Mouse (Mus musculus) natural killer cell, adult 2 months (primary cell): ENCODE measurements around the gene Siglecg.
"Not testable (repeated sequence)": the region's sequence is repeated elsewhere in the genome, so short reads cannot be mapped to it uniquely, and the experiment has no call there.

Experiments
- DNase-seq, 2 experiments: peaks; one replicate each; pipeline ENCODE4 v3.0.0; 2022; ENCODE audit warnings: low spot score in 2 of 2

Siglecg gene

DNA sequence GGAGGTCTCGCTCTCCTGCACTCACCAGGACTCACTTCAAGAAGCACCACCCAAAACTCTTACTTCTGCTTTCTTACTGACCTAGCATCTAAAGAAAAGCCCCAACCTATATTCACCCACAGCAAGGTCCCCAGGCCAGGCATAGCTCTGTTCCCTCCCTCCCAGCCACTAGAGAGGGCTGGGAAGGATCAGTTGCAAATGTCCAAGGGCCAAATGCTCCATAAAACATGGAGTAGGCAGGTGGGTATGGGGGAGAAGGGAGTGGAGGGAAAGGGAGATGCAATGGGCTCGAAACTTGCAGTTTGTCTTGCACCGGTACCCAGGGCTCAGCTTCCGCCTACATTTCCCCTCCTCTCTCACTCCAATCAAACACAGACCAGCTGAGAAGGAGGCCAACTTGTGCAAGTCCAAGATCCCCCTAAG, at the start of gene Siglecg:
Siglecg (plus strand) TSS at position 74 of the 423 bp plus-strand sequence.
- DNase-seq: peak in 1 of 2 experiments; percentile 39

DNA sequence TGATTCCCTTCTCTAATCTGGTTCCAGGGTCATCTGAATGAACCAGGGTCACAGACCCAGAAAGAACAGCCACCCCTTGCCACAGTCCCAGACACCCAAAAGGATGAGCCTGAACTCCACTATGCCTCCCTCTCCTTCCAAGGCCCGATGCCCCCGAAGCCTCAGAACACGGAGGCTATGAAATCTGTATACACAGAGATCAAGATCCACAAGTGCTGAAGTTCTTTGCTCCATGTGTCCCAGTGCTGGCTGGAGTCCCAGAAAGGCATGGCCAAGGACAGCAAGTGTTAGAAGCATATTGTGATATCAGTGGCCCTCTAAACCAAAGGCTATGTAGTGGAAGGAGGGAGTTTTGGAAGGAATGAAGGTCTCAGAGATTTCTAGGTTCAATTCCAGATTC, 49.4 kb upstream of the Siglecg start:
- DNase-seq: no peak

DNA sequence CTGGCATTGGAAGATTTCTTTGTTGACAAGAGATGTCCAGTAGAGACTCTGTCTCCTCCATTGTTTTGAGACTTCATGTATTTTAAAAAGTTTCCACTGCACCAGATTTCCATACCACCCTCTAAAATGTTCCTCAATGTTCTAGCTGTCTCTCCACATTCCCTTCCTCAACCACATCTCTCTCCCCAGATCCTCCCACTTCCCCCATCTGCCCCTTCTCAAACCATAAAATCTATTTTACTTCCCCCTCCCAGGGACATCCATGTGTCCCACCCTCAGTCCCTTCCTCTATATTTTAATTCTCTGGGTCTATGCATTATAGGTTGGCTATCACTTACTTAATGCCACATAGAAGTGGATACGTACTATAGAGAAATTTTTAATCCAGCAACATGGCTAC, 46.6 kb upstream of the Siglecg start:
- no peak for DNase-seq

DNA sequence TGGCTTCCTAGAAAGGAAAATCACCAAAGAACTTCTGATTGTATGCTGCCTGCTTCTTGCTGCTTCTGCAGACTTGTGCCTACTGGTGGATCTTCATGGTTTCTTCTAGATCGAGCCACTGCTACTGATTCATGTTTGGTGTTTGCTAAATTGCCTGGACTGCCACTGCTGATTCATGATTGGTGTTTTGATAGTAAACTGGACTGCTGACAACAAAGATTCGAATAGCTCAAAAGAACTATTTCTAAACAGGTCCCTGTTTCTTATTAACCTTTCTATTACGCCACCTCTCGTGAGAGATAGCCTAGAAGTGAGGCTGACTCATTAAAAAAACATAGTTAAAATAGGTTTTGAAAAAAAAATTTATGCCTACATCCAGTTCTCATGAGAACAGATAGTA, 46.0 kb upstream of the Siglecg start:
- no peak for DNase-seq

DNA sequence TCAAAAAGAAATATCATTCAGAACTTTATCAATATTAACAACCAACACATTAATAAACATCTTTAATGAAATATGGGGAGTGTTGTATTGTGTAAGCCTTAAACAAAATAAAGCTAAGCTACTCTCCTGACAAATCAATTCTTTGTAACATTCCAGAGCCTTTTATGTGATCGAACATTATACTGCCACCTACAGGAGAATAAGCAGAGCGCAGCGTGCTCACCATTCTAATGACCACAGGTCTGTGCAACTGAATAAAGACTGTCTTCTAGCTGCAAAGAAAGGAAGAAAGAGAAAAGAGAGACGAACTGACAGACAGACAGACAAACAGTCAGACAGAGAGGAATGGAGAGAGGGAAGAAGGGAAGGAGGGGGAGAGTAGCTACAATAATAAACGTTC, 29.8 kb upstream of the Siglecg start:
- DNase-seq: no peak

DNA sequence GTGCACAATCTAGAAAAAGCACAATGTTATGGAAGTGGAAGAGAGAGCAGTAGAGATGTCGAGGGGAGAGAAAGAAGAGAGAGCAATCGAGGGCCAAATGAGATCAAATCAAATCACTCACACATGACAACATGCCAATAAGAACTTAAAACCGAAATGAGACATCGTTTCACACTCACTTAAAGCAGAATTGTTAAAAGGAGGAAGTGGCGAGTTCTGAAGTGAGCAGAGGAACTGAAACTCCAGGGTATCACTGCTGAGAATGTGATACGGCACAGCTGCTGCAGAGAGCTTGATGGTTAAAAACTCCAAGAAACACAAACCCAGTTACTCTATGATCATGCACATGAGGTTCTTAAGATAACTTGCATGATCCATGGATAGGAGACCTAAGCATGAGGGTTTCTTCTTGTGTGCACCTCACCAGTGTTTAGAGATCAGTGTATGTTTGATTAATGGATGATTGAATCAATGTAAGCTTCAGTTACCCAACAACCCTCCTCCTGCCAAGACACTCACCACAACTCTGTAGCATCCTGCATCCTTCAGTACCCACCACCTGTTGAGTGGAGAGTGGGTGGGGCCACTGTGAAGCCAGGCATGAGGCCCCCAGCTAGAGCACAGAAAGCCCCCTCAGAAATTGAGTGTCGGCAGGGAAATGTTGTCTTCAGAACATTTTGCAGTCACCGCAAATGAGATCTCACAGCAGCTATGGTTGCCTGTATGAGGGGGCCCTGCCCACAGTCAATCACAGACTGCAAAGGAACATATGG, 15.5 kb upstream of the Siglecg start:
- peak in 1 of 2 experiments; percentile 55 for DNase-seq

DNA sequence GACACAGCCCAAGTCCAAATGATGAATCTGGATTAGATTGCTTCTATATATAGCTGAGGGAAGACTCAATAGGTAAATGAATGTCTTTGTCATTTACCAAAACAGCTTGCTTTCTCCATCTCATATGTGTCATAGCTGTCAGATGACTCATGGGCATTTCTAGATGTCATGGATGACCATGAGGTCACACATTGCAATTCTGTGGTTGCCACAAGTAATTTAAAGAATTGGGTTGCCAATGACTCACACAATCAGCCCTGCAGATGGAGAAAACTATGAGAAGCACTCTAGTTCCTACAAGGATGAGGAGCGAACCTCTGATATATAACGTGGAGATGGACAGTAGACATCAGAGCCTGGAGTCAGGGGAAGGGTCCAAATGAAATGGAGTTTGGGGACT, 8.5 kb upstream of the Siglecg start:
- peak; percentile 12 to 42 for DNase-seq

DNA sequence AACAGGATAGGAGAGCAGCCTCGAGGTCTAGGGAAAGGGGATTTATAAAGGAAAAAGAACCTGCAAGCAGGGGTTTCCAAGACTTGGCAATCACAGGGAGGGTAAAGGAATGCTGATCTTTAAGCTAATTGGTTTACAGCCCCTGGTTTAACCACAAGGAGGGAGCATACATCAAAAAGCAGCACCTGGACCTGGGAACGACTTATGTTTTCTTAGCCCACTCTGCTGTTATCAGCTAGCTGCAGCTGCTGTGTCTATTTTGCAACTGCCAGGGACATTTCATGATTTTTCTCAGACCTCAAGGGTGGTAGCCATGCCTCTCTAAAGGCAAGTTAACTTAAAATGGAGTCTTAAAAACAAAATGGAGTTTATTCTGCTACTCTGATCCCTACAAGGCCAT, 5.3 kb upstream of the Siglecg start:
- DNase-seq: no peak

DNA sequence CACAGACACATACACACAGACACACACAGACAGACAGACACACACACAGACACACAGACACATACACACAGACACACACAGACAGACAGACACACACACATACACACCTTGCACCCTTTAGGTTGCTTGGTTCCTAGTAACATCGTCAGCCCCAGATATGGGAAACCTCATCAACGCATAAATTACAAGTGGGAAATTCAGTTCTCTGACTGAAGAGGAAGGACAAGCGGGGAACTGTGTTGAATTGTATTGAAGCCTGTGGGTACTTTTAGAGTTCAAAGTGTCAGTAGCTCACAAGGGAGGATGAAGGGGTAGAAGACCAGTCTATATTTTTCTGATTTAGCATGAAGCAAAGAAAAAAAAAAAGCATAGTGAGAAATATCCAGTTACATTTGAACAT, 431 bp upstream of the Siglecg start:
- DNase-seq: no peak

DNA sequence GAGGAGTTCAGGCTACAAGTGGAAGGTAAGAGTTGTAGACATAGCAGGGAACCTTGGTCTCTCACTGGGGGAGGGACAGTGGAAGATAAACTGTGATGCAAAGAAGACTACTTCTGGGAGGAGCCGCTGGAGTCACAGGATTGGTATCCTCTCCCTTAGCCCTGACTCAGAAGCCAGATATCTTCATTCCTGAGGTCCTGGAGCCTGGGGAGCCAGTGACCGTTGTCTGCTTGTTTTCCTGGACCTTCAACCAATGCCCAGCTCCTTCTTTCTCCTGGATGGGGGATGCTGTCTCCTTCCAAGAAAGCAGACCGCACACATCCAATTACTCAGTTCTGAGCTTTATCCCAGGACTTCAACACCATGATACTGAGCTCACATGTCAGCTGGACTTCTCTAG, 1.1 kb downstream of the Siglecg start:
- DNase-seq: no peak

DNA sequence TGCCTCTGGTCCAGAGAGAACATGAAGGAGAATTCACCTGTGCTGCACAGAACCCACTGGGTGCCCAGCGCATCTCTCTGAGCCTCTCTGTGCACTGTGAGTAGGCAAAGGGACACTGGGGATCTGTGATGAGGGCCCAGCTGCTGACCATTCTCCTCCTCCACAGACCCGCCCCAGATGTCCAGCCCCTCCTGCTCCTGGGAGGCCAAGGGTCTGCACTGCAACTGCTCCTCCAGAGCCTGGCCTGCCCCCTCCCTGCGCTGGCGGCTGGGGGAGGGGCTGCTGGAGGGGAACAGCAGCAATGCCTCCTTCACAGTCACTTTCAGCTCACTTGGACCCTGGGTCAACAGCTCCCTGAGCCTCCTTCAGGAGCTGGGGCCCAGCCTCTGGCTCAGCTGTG, 3.7 kb downstream of the Siglecg start:
- DNase-seq: not testable (repeated sequence)

DNA sequence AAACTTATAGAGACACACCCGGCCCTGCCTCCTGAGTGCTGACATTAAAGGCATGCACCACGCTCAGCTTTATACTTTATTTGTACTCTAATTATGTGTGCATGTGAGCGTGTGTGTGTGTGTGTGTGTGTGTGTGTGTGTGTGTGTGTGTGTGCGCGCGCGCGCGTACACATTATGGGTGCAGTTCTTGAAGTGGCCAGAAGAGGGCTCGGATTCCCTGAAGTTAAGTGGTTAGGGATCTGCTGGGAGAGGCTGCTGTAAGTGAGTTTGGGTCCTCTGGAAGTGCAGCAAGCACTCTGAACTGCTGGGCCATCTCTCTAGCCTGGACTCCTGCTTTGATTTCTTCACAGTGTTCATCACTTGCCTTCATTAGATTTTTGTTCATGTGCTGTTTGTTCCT, 9.3 kb downstream of the Siglecg start:
- no peak for DNase-seq

DNA sequence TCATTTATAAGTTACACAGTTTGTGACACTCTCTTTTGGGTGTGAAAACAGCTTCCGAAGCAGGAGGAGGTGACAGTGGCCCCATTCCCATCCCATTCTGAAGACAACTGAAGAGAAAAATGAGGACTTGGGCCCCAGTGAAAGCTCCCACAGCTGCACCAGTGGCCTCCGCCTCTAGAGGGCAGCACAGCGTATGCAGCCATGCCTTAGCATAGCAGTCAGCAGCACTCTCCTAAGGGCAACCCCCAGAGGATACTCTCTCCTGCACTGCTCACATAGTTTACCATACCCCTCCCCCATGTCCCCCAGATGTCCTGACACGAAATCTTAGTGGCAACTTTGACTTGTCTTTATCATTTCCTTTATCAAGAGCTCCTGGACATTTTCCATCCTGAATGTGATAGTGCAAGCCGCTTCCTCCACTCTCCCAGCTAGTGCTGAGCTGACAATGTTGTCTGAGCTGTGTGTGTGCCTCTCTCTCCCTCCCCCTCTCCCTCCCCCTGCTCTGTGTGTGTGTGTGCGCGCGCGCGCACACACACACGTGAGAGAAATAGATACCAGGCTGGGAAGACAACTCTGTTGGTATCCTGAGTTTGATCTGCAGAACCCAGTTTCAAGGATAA, 15.1 kb downstream of the Siglecg start:
- DNase-seq: peak; percentile 76 to 80

DNA sequence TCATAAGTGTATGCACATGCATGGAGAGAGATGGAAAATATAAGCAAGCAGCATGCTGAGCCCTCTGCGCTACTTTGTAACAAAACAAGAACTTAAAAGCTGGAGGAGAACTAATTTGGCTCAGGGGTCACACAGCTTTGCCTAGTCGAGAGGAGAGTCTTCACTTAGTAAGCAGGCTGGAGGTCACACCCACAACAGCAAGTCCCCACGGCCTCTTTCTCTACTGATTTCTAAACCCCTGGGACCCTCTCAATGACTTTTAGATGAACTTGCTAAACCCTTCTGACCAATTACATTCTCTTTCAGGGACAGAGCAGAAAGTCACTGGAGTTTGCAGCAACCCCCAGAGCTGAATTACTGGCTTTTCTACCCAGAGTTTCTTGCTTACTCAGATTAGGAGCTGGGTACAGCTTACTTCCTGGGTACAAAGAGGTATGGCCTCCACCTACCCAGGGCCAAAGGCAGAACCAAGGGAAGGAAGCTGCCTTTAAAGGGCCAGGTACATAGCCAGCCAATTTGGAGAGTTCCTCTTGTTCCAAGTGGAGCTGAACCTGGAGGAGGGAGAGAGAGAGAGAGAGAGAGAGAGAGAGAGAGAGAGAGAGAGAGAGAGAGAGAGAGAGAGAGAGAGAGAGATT, 16.1 kb downstream of the Siglecg start:
- peak in 1 of 2 experiments; percentile 21 for DNase-seq

DNA sequence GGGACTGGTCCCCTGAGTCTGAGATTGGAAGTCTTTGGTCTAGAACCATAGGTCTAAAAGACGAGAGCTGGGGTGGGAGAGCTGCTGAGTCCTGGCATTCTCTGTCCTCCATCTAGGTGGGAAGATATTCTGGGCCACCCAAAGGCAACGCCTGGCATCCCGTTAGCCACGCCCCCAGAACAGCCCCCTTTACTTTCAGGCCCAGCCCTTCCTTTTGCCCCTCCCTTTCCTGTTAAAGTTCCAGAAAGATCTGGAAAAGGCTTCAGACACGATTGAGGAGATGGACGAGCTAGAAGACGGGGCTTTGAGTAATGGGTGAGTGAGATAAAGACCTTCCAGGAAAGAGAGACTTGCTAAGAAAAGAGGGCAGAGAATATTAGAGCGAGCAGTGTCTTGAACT, 19.4 kb downstream of the Siglecg start, which contains the start of gene Lim2:
Lim2 (plus strand) TSS at position 265 of the 400 bp plus-strand sequence.
- no peak for DNase-seq

DNA sequence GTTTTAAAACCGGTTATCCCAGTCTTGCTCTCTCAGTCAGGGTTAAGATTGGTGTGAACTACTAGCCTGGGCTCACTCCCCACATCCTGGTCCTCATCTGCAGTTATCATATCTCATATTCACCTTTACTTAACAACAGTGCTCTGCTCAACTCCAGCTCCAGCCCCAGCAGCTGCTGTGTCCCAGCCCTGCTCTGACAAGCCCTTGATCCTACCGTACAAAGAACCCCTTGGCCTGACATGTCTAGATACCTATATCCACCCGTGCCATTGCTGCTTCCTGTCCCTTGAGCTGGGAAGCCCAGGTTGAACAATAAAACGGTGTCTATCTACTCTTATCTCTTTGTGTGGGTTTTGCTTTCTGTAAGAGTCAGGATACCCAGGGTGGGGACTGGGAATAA, 21.5 kb downstream of the Siglecg start:
- DNase-seq: no peak

DNA sequence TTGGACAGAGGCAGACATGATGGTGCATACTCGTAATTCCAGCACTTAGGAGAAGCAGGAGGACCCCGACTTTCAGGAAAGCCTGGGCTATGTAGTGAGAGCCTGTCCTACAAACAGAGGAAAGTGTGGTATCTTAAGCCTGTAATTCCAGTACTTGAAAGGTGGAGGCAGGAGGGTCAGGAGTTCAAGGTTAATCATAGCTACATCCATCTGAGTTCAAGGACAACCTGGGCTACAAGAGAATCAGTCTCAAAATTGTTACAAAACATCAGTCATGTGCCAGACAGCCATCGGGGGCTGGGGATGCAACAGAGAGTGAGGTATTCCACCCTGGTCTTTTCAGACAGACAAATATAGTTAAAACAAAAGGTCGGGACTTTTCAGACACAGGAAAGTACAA, 24.9 kb downstream of the Siglecg start:
- no peak for DNase-seq

DNA sequence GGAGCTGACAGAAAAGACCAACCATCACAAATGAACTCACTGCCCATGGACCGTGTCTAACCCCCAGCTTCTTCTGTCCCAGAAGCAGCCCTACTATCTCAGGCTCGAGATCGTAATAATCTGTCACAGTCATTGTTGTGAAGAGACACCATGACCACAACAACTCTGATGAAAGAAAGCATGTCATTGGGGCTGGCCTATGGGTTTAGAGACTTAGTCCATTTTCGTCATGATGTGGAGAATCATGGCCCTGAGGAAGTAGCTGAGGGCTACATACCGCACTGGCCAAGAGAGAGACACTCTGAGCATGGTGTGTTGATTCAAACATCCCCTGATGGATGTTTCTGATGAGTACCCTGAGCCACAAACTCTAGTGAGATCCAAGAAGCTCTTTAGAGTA, 26.7 kb downstream of the Siglecg start:
- DNase-seq: peak; percentile 42 to 74

DNA sequence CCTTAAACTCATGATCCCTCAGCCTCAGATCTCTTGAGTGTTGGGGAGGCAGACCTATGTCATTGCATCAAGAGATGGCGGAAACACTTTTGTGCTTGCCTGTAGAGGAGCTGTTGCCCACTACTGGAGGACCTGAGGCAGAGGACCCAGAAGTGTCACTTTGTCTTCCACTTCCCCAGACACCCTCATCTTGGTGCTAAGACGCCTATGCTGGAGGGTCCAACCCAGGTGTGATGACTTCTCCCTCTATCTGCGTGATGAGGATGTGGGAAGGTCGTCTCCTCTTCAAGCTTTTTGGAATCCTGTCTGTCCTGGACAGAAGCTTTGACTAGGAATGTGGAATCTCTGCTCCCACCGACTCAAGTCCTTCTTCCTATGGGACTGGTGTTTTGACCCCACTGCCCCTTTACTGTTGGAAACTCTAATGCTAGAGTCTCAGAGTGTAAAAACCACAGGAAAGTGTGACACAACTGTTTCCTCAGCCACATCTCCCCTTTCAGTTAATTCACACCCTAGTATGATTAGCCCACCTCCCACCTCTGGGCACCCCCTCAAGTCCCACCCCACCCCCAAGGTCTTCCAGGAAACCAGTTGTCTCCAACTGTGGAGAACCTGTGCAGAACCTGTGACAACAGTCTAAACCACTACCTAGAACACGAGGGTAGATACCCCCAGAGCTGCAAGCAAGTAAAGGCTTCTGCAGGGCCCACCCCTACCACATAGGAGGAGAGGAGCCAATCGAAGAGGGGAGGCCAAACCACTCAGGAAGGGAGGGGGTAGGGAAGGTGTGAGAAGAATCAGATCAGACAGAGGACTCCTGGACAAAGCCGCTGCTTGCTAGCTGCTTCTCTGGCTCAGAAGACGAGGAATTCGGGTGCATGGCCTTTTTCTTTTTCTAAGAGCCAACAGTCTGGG, 28.6 kb downstream of the Siglecg start, which contains the start of gene Nkg7:
Nkg7 (plus strand) TSS at position 733 of the 915 bp plus-strand sequence.
- peak; percentile 72 to 90 for DNase-seq

DNA sequence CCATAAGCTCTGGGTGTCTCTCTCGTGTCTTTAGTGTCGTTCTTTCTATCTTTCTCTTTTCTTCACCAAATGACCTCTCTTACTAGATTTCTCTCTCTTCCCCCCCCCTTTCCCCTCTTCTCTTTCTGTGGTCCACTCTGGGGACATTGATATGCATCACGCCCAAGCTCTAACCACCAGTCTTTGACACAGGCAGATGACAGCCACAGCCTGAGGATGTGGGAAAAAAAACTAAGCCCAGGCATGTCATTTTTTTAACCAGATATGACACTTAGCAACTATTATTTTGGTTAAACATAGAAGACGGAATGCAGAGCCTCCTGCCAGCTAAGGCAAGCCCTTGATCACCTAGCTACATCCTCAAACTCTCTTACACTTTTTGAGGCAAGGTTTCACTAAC, 30.6 kb downstream of the Siglecg start:
- peak; percentile 65 to 83 for DNase-seq

DNA sequence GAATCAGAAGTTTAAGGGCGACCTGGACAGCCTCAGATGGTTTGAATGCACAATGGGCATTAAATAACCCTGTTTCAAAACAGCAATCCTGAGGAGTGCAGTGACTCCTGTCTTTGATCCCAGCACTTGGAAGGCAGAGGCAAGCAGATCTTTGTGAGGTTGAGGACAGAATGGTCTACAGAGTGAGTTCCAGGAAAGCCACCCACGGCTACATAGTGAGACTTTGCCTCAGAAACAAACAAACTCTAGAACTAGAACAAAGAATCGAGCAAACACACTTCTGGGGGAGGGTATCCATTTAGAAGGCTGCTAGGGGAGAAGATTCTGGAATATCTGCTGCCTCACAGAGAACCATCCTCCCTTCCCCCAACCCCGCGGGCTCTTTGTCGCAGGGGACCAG, 32.5 kb downstream of the Siglecg start, which contains the start of gene Cldnd2:
Cldnd2 (plus strand) TSS at position 301 of the 400 bp plus-strand sequence.
- no peak for DNase-seq

DNA sequence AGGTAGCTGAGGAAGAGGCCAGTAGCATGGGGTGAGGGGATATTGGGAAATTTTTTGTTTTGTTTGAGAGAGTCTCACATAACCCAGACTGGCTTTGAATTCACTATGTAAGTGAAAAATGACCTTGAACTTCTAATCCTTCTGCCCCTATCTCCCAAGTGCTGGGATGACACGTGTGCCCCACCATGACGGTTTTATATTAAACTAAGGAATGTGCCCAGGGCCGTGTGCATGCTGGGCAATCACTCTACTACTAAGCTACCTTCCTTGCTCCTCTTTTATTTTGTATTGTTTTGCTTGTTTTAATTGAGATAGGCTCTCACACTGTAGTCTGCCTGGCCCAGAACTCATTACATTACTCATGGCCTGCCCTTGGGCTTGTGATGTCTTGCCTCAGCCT, 33.1 kb downstream of the Siglecg start:
- no peak for DNase-seq
